Mouse (Mus musculus) lung, postnatal 0 days (tissue): ENCODE results near the gene Apoc4. TPM values are rescaled to one million over a fixed set of nuclear protein-coding genes. Genes with fewer than 3 reads are reported as not detected.

Experiments
- ATAC-seq: fragments of 200-750 bp; cut with Nextera tagmentation; 2 replicates; pipeline ENCODE4 v1.8.0; 2017; ENCODE audit warnings: moderate library complexity
- DNase-seq: peaks from one replicate; pipeline ENCODE4 v3.0.0-alpha.2; 2016; ENCODE audit warnings: low spot score
- H3K27ac ChIP-seq: fragments of 300-500 bp; sonication (generic); 2 replicates; pipeline ENCODE4 v1.5.1; 2014; ENCODE audit warnings: antibody characterized with exemption, mild to moderate bottlenecking, low read length, mixed read lengths
- H3K27me3 ChIP-seq: fragments of 300-500 bp; sonication (generic); replicated peaks from 2 replicates; pipeline ENCODE4 v1.6.1; 2014; ENCODE audit warnings: low read length, mixed read lengths; ENCODE audit not compliant: insufficient read depth
- H3K36me3 ChIP-seq: fragments of 300-500 bp; sonication (generic); 2 replicates; pipeline ENCODE4 v1.6.1; 2014; ENCODE audit warnings: low read length, mixed read lengths; ENCODE audit not compliant: insufficient read depth
- H3K4me1 ChIP-seq: fragments of 300-500 bp; sonication (generic); 2 replicates; pipeline ENCODE4 v1.6.1; 2014; ENCODE audit warnings: antibody characterized with exemption, low read depth, low read length, mixed read lengths; ENCODE audit not compliant: insufficient read depth
- H3K4me2 ChIP-seq: fragments of 300-500 bp; sonication (generic); replicated peaks from 2 replicates; pipeline ENCODE4 v1.6.1; 2014; ENCODE audit warnings: low read depth, mild to moderate bottlenecking, low read length, moderate library complexity, mixed read lengths
- H3K4me3 ChIP-seq: fragments of 300-500 bp; sonication (generic); 2 replicates; pipeline ENCODE4 v1.5.1; 2014; ENCODE audit warnings: low read depth, low read length
- H3K9ac ChIP-seq: fragments of 300-500 bp; sonication (generic); replicated peaks from 2 replicates; pipeline ENCODE4 v1.6.1; 2014; ENCODE audit warnings: low read depth, mild to moderate bottlenecking
- H3K9me3 ChIP-seq: fragments of 300-500 bp; sonication (generic); 2 replicates; pipeline ENCODE4 v1.6.1; 2016; ENCODE audit warnings: low read length, mixed read lengths
- CTCF ChIP-seq: IDR thresholded peaks from 2 replicates; pipeline ENCODE4 v1.5.1; 2016; ENCODE audit warnings: antibody characterized with exemption, mild to moderate bottlenecking
- EP300 ChIP-seq: IDR thresholded peaks from 2 replicates; pipeline ENCODE4 v1.6.1; 2016; ENCODE audit warnings: antibody characterized with exemption, mild to moderate bottlenecking, control low read depth
- WGBS: fragments of 180-500 bp; shearing (Covaris S2); extraction: QIAGEN DNeasy Blood & Tissue Kit; methylation state at CpG from one replicate; pipeline ENCODE4 v1.1.7; 2014; 5-methylcytosine and 5-hydroxymethylcytosine counted together
- polyA plus RNA-seq: library from polyadenylated mRNA; unstranded; fragments of >200 nt; fragmentation: Nextera tagmentation; extraction: Ambion mirVana; gene quantifications from 2 replicates; pipeline ENCODE4 v1.2.1, GENCODE M21; 2015

Apoc4 gene
- polyA plus RNA-seq, 1 experiment from 2014 or later: 0.88 TPM

DNA sequence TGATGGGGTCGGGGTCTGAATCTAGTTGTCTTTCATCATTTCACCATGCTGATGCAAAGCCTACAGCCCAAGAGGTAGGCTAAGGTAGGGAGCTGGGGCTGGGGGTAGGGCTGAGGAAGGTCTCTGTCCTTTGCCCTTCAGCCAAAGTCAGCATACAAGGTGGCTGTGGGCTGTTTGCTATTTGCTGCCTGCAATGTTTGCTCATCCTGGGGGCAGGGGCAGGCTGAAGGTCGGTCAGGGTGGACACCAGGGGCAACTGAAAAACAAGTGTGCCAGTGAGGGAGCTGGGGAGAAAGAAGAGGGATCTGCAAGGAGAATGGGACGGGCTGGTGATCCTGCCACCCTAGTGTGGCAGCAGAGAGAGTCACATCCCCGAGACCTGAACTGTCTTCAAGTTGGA is 4.1 kb upstream of the Apoc4 start:
- no peak for DNase-seq
- Histone ChIP-seq H3K4me3 (no peak overlapping the region), H3K9me3 (no peaks in the 10 kb centered on the region), H3K9ac (no peak overlapping the region), H3K27me3 (no peaks in the 10 kb centered on the region), H3K36me3 (no peaks in the 10 kb centered on the region), H3K4me1 (peaks cover 7% of the 10 kb centered on the region; the same call in 1 of the 2 replicates), H3K27ac (no peak overlapping the region), H3K4me2 (no peak overlapping the region)
- no peak for ATAC-seq
- TF ChIP-seq CTCF (no peak), EP300 (no peak)
- 53% methylated on average over 4 of the region's 4 CpGs for WGBS

DNA sequence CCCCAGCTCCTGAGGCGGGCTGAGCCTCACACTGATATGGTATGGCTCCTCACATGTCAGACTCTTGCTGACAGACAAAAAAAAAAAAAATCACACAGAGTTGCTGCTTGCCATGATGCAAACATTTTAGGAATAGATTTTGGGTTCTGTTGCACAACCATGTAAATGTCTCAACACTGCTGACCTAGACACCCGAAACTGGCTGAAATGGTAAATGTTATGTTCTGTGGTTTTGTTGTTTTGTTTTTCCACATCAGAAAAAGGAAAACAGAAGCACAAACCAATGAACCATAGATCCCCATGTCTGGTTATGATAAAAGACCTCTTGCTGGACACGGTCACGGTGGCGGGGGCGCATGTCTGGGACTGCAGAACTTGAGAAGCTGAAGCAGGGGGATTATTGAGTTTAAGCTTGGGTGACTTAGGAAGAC is 2.5 kb upstream of the Apoc4 start:
- Histone ChIP-seq H3K4me3 (no peak overlapping the region), H3K4me1 (peaks cover 7% of the 10 kb centered on the region; the same call in 1 of the 2 replicates), H3K9ac (no peak overlapping the region), H3K27ac (peak overlapping the region; percentile 66), H3K27me3 (no peaks in the 10 kb centered on the region), H3K4me2 (no peak overlapping the region), H3K36me3 (no peaks in the 10 kb centered on the region), H3K9me3 (no peaks in the 10 kb centered on the region)
- DNase-seq (peak; percentile 81), ATAC-seq (peak; percentile 63)
- 71% methylated on average over 6 of the region's 6 CpGs for WGBS
- TF ChIP-seq CTCF (no peak), EP300 (peak; percentile 79)

DNA sequence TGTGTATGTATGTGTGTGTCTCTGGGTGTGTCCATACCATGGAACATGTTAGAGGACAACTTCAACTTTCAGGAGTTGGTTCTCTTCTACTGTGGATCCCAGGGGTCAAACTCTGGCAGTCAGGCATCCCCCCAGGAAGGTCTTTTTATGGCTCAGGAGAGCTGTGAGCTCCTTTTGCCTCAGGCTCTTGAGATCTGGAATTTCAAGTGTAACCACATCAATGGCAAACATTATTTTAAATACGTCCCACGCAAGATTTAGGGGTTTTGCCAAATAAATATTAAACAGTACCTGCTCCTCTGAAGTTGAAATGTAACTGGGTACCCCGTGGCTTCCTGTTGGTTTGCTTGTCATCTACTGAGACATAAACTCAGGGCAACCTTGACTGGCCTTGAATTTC is 1.7 kb upstream of the Apoc4 start:
- no peak overlapping the region for H3K4me3 ChIP-seq
- DNase-seq (no peak), ATAC-seq (no peak)
- no peak overlapping the region for H3K4me2 ChIP-seq
- no peak overlapping the region for H3K9ac ChIP-seq
- no peaks in the 10 kb centered on the region for H3K36me3 ChIP-seq
- H3K4me1 ChIP-seq: peaks cover 7% of the 10 kb centered on the region; the same call in 1 of the 2 replicates
- H3K9me3 ChIP-seq: no peaks in the 10 kb centered on the region
- H3K27ac ChIP-seq: peak overlapping the region; percentile 38; the same call in 1 of the 2 replicates
- 42% methylated on average over 3 of the region's 3 CpGs for WGBS
- TF ChIP-seq EP300 (no peak), CTCF (no peak)
- H3K27me3 ChIP-seq: no peaks in the 10 kb centered on the region

DNA sequence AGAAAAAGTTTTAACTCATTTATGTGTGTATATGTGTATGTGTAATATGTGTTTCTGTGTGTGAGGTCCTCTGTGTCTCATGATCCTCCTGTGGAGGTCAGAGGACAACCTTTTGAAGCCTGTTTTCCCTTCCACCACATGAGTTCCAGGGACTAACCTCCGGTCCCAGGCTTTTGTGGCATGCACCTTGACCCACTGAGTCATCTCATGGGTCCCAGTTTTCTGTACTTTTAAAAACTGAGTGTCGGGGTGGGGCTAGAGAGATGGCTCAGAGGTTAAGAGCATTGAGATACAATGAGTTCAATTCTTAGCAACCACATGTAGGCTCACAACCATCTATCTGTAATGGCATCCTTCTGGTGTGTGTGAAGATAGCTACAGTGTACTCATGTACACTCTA is 577 bp downstream of the Apoc4 start:
- Histone ChIP-seq H3K9me3 (no peaks in the 10 kb centered on the region), H3K27ac (no peak overlapping the region), H3K36me3 (no peaks in the 10 kb centered on the region), H3K9ac (no peak overlapping the region), H3K4me3 (no peak overlapping the region), H3K27me3 (no peaks in the 10 kb centered on the region), H3K4me1 (peaks cover 7% of the 10 kb centered on the region; the same call in 1 of the 2 replicates), H3K4me2 (no peak overlapping the region)
- no peak for ATAC-seq
- DNase-seq: no peak
- 87% methylated on average over 2 of the region's 2 CpGs for WGBS
- no peak for TF ChIP-seq CTCF
- TF ChIP-seq EP300: no peak

DNA sequence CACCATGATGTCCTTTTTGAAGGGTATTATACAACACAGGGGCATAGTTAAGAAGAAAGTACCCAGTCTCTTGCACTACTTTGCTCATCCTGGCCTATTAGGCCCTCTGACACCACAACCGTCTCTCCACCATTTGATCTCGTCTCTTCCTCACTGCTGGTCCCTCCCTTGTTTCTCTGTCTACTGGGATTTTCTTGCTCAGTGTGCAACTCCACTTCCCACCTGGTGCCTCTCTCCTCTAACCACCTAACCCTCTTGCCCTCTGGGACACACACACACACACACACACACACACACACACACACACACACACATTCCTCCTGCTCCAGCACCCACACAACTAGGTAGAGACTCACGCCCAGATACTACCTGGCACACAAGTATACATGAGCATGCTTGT is 2.4 kb downstream of the Apoc4 start:
- H3K27me3 ChIP-seq: no peaks in the 10 kb centered on the region
- TF ChIP-seq CTCF (no peak), EP300 (no peak)
- H3K4me1 ChIP-seq: peaks cover 7% of the 10 kb centered on the region; the same call in 1 of the 2 replicates
- DNase-seq (no peak), ATAC-seq (no peak)
- no peak overlapping the region for H3K27ac ChIP-seq
- WGBS: 82% methylated on average over 3 of the region's 3 CpGs
- no peak overlapping the region for H3K4me2 ChIP-seq
- H3K9me3 ChIP-seq: no peaks in the 10 kb centered on the region
- no peak overlapping the region for H3K9ac ChIP-seq
- H3K4me3 ChIP-seq: no peak overlapping the region
- H3K36me3 ChIP-seq: no peaks in the 10 kb centered on the region

DNA sequence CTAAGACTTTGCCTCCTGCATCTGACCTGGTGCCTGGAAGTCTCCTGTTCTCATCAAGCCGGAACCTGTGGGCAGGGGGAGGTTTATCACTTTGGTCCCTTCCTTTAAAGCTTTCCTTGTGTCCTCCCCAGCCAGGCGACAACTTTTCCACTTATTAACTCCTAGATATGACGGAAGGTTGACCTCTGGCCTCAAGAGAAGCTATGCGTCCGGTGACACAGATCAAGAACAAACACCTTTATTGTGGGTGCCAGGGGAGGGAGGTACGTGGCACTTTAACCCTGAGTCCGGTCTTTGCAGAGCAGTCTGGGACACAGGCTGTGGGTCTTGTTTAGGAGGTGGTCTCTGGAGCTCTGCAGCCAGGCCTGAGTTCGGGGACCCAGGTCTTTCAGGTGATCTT is 3.4 kb downstream of the Apoc4 start, which contains the start of gene Apoc2:
Gene Apoc2, minus strand, starts transcription at position 70 of the 400 bp plus-strand sequence.
- Histone ChIP-seq H3K4me1 (peaks cover 2% of the 10 kb centered on the region; the same call in 1 of the 2 replicates), H3K4me2 (no peak within 1 kb of the TSS), H3K36me3 (no peaks in the 10 kb centered on the region), H3K4me3 (no peak within 1 kb of the TSS), H3K27ac (no peak within 1 kb of the TSS), H3K9ac (no peak within 1 kb of the TSS), H3K27me3 (no peaks in the 10 kb centered on the region), H3K9me3 (no peaks in the 10 kb centered on the region)
- TF ChIP-seq EP300 (no peak), CTCF (no peak)
- 52% methylated on average over 8 of the region's 8 CpGs for WGBS
- no peak for DNase-seq
- no peak for ATAC-seq

DNA sequence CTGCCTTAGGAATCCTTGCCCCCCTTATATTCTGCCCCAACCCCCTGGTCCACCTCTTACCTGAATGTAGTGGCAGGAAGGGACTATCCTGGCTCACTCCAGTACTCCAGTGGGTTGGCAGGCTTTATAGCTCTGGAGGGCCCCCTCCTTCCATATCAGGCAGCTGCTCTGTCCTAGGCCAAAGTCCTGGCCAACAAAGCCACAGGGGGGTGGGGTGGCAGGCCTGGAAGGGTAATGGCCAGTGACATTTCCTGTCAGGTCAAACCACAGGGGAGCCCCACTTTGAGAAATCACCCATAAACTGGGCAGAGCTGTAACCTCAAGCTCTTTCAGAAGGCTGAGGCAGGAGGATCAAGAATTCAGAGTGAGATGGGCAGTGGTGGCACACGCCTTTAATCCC is 4.6 kb downstream of the Apoc4 start:
- Histone ChIP-seq H3K36me3 (no peaks in the 10 kb centered on the region), H3K4me1 (no peaks in the 10 kb centered on the region), H3K4me2 (no peak overlapping the region), H3K27ac (no peak overlapping the region), H3K9ac (no peak overlapping the region), H3K4me3 (no peak overlapping the region), H3K27me3 (no peaks in the 10 kb centered on the region), H3K9me3 (no peaks in the 10 kb centered on the region)
- ATAC-seq (no peak), DNase-seq (no peak)
- 80% methylated on average over 1 of the region's 1 CpGs for WGBS
- TF ChIP-seq EP300 (no peak), CTCF (no peak)
